Mouse (Mus musculus) lung, postnatal 14 days (tissue): ENCODE data around the gene Wdr53.
"Not testable (repeated sequence)": the region's sequence is repeated elsewhere in the genome, so short reads cannot be mapped to it uniquely, and the experiment has no call there.

Source experiments
- DNase-seq: peaks from one replicate; pipeline ENCODE4 v3.0.0; 2021

Wdr53 gene

GRCm38 (mm10) chr16:32280211-32280610, 33.2 kb downstream of the Wdr53 start:
- DNase-seq: no peak

GRCm38 (mm10) chr16:32282608-32283007, 35.6 kb downstream of the Wdr53 start:
- DNase-seq: no peak

GRCm38 (mm10) chr16:32291821-32292220, 44.8 kb downstream of the Wdr53 start:
- no peak for DNase-seq

- not testable (repeated sequence) for DNase-seq
These were observed 52.6 kb downstream of the Wdr53 start for GRCm38 (mm10) chr16:32299617-32300016.

GRCm38 (mm10) chr16:32303046-32303445, 56.0 kb downstream of the Wdr53 start:
- DNase-seq: no peak

- no peak for DNase-seq
These were observed 56.9 kb downstream of the Wdr53 start for GRCm38 (mm10) chr16:32303886-32304285.
